Mouse (Mus musculus): ENCODE results near the gene Rbfox1.

DNA sequence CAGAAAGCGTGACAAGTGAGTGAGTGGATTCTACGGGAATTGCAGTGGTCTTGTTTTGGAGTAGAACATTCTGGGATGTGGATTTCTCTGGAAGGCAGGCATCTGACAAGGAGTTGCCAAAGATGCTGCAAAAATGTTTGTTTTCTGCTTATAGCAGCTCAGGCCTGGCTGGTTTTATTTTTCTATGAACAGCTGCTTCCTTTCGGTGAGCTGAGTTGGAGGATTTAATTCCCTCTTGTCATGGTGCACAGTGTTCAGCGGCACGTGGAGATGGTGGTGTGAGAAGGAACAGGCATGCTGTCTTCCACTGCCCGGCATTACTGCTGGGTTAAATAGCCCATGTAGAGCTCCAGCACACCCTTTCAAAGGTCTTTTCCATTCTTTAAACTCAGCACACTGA is 428.5 kb downstream of the Rbfox1 start:
- TF ChIP-seq CTCF (IDR thresholded peaks at IDR 0.05; ENCODE audit: borderline replicate concordance, control insufficient read depth, extremely low read depth, insufficient read depth, low read length, poor library complexity) (no peak), POLR2A (IDR thresholded peaks at IDR 0.05; ENCODE audit: control insufficient read depth, extremely low read depth, insufficient read depth, low read length, poor library complexity) (no peak)

Data from thymus, adult 2 months (tissue).